Mouse (Mus musculus): ENCODE data around the gene Acrv1. TPM values are rescaled to one million over a fixed set of nuclear protein-coding genes. Genes with fewer than 3 reads are reported as not detected.

The Acrv1 gene
- polyA plus RNA-seq, 1 experiment from 2014 or later: not detected

Other genes with a start within 250 kb of the Acrv1 start
- not detected in 2 replicates for gene Gm9513, start 217.6 kb upstream of the Acrv1 start, polyA plus RNA-seq (2015; fragmentation: Nextera tagmentation; extraction: Ambion mirVana)
- gene Gm5615, start 151.3 kb upstream of the Acrv1 start, polyA plus RNA-seq (2015; fragmentation: Nextera tagmentation; extraction: Ambion mirVana): not detected in 2 replicates
- gene Gm17689, start 110.6 kb upstream of the Acrv1 start, polyA plus RNA-seq (2015; fragmentation: Nextera tagmentation; extraction: Ambion mirVana): not detected in 2 replicates
- gene A630095E13Rik, start 49.8 kb upstream of the Acrv1 start, polyA plus RNA-seq (2015; fragmentation: Nextera tagmentation; extraction: Ambion mirVana): not detected in 2 replicates
- gene Chek1, start 33.8 kb downstream of the Acrv1 start, polyA plus RNA-seq (2015; fragmentation: Nextera tagmentation; extraction: Ambion mirVana): 6.2 and 13.9 TPM in 2 replicates
- gene Stt3a, start 74.5 kb downstream of the Acrv1 start, polyA plus RNA-seq (2015; fragmentation: Nextera tagmentation; extraction: Ambion mirVana): 93.0 and 143 TPM in 2 replicates
- gene Ei24, start 104.2 kb downstream of the Acrv1 start, polyA plus RNA-seq (2015; fragmentation: Nextera tagmentation; extraction: Ambion mirVana): 118 and 120 TPM in 2 replicates
- 491 and 612 TPM in 2 replicates for gene Fez1, start 128.6 kb downstream of the Acrv1 start, polyA plus RNA-seq (2015; fragmentation: Nextera tagmentation; extraction: Ambion mirVana)